Mouse (Mus musculus) liver, embryonic 11.5 days (tissue): ENCODE measurements around the gene Cpne1. TPM values are rescaled to one million over a fixed set of nuclear protein-coding genes. Genes with fewer than 3 reads are reported as not detected.
A peak's percentile ranks its signal among the peaks of the same experiment; 100 is the strongest.

Experiments used
- ATAC-seq: fragments of 200-750 bp; cut with Nextera tagmentation; replicated peaks from 2 replicates; pipeline ENCODE4 v1.8.0; 2017; ENCODE audit warnings: moderate number of reproducible peaks, mild to moderate bottlenecking, moderate TSS enrichment, moderate library complexity; ENCODE audit not compliant: low FRiP score
- DNase-seq: peaks from one replicate; pipeline ENCODE4 v3.0.0-alpha.2; 2017; ENCODE audit warnings: low spot score
- H3K27ac ChIP-seq: fragments of 300-500 bp; sonication (generic); 2 replicates; pipeline ENCODE4 v1.5.1; 2014; ENCODE audit warnings: mild to moderate bottlenecking, low read depth, low read length, control low read depth
- H3K27me3 ChIP-seq: fragments of 300-500 bp; sonication (generic); replicated peaks from 2 replicates; pipeline ENCODE4 v1.6.1; 2014; ENCODE audit warnings: low read length, mixed read lengths; ENCODE audit not compliant: control insufficient read depth, insufficient read depth
- H3K36me3 ChIP-seq: fragments of 300-500 bp; sonication (generic); 2 replicates; pipeline ENCODE4 v1.6.1; 2014; ENCODE audit warnings: mild to moderate bottlenecking, low read length, moderate library complexity, mixed read lengths; ENCODE audit not compliant: control insufficient read depth, insufficient read depth
- H3K4me1 ChIP-seq: fragments of 300-500 bp; sonication (generic); replicated peaks from 2 replicates; pipeline ENCODE4 v1.6.1; 2014; ENCODE audit warnings: low read length, mixed read lengths; ENCODE audit not compliant: control insufficient read depth, insufficient read depth
- H3K4me2 ChIP-seq: fragments of 300-500 bp; sonication (generic); 2 replicates; pipeline ENCODE4 v1.6.1; 2014; ENCODE audit warnings: mild to moderate bottlenecking, control low read depth, moderate library complexity
- H3K4me3 ChIP-seq: fragments of 300-500 bp; sonication (generic); 2 replicates; pipeline ENCODE4 v1.5.1; 2014; ENCODE audit warnings: low read depth, low read length, control low read depth
- H3K9ac ChIP-seq: fragments of 300-500 bp; sonication (generic); 2 replicates; pipeline ENCODE4 v1.6.1; 2014; ENCODE audit warnings: low read depth, low read length, control low read depth
- H3K9me3 ChIP-seq: fragments of 300-500 bp; sonication (generic); 2 replicates; pipeline ENCODE4 v1.6.1; 2016; ENCODE audit warnings: low read length, inconsistent platforms, mixed read lengths; ENCODE audit not compliant: control insufficient read depth
- WGBS: fragments of 180-500 bp; shearing (Covaris S2); extraction: QIAGEN DNeasy Blood & Tissue Kit; methylation state at CpG from one replicate; pipeline ENCODE4 v1.1.7; 2014; 5-methylcytosine and 5-hydroxymethylcytosine counted together
- polyA plus RNA-seq: library from polyadenylated mRNA; unstranded; fragments of >200 nt; fragmentation: Nextera tagmentation; extraction: Ambion mirVana; gene quantifications from 2 replicates; pipeline ENCODE4 v1.2.1, GENCODE M21; 2014

The Cpne1 gene
- polyA plus RNA-seq, 1 experiment from 2014 or later = 55.8 TPM

GRCm38 (mm10) chr2:156089799-156090198 is 22.0 kb downstream of the Cpne1 start:
- WGBS = 90% methylated on average over 1 of the region's 1 CpGs
- H3K4me2 ChIP-seq = no peak overlapping the region
- no peaks in the 10 kb centered on the region for H3K27me3 ChIP-seq
- H3K4me1 ChIP-seq = no peaks in the 10 kb centered on the region
- DNase-seq (no peak), ATAC-seq (no peak)
- H3K27ac ChIP-seq = no peak overlapping the region
- H3K9ac ChIP-seq = no peak overlapping the region
- H3K36me3 ChIP-seq = peaks cover 6% of the 10 kb centered on the region; the same call in 1 of the 2 replicates
- H3K9me3 ChIP-seq = no peaks in the 10 kb centered on the region
- no peak overlapping the region for H3K4me3 ChIP-seq

GRCm38 (mm10) chr2:156087391-156088110 is 24.2 kb downstream of the Cpne1 start:
- WGBS = 76% methylated on average over 7 of the region's 7 CpGs
- H3K36me3 ChIP-seq = peaks cover 4% of the 10 kb centered on the region; the same call in 1 of the 2 replicates

GRCm38 (mm10) chr2:156084541-156084940 is 27.2 kb downstream of the Cpne1 start:
- H3K36me3 ChIP-seq = no peaks in the 10 kb centered on the region; the same call in 1 of the 2 replicates
- H3K9me3 ChIP-seq = no peaks in the 10 kb centered on the region
- no peak for DNase-seq
- no peak overlapping the region for H3K4me2 ChIP-seq
- H3K4me1 ChIP-seq = peaks cover 3% of the 10 kb centered on the region; the same call in 1 of the 2 replicates
- no peaks in the 10 kb centered on the region for H3K27me3 ChIP-seq
- ATAC-seq = no peak
- no peak overlapping the region for H3K4me3 ChIP-seq
- H3K9ac ChIP-seq = no peak overlapping the region
- WGBS = 84% methylated on average over 3 of the region's 3 CpGs
- no peak overlapping the region for H3K27ac ChIP-seq

More at GRCm38 (mm10) chr2:156087391-156088110, 24.2 kb downstream of the Cpne1 start:
- Histone ChIP-seq H3K27ac (no peak overlapping the region), H3K4me1 (peaks cover 3% of the 10 kb centered on the region; the same call in 1 of the 2 replicates), H3K9ac (no peak overlapping the region), H3K4me3 (no peak overlapping the region), H3K27me3 (no peaks in the 10 kb centered on the region), H3K4me2 (no peak overlapping the region), H3K9me3 (no peaks in the 10 kb centered on the region)
- DNase-seq = no peak
- no peak for ATAC-seq

- H3K4me1 ChIP-seq = peaks cover 5% of the 10 kb centered on the region; the same call in 1 of the 2 replicates
- H3K4me2 ChIP-seq = no peak overlapping the region
- H3K27me3 ChIP-seq = no peaks in the 10 kb centered on the region
- no peaks in the 10 kb centered on the region for H3K9me3 ChIP-seq
- ATAC-seq = no peak
- WGBS = 88% methylated on average over 7 of the region's 7 CpGs
- H3K36me3 ChIP-seq = peaks cover 20% of the 10 kb centered on the region
- H3K9ac ChIP-seq = no peak overlapping the region
- DNase-seq = peak; percentile 24
- no peak overlapping the region for H3K27ac ChIP-seq
- no peak overlapping the region for H3K4me3 ChIP-seq
These were observed 31.4 kb downstream of the Cpne1 start for GRCm38 (mm10) chr2:156080391-156080790.

GRCm38 (mm10) chr2:156079674-156080073 is 32.1 kb downstream of the Cpne1 start:
- Histone ChIP-seq H3K27me3 (no peaks in the 10 kb centered on the region), H3K9me3 (no peaks in the 10 kb centered on the region), H3K4me3 (no peak overlapping the region), H3K4me1 (peaks cover 5% of the 10 kb centered on the region; the same call in 1 of the 2 replicates), H3K9ac (no peak overlapping the region), H3K4me2 (no peak overlapping the region), H3K27ac (no peak overlapping the region), H3K36me3 (peaks cover 24% of the 10 kb centered on the region)
- WGBS = 63% methylated on average over 4 of the region's 4 CpGs
- DNase-seq = peak; percentile 26
- ATAC-seq = no peak

- H3K9me3 ChIP-seq = no peaks in the 10 kb centered on the region
- ATAC-seq (no peak), DNase-seq (peak; percentile 28)
- no peak overlapping the region for H3K9ac ChIP-seq
- peaks cover 27% of the 10 kb centered on the region for H3K36me3 ChIP-seq
- no peaks in the 10 kb centered on the region for H3K27me3 ChIP-seq
- 83% methylated on average over 8 of the region's 8 CpGs for WGBS
- no peak overlapping the region for H3K27ac ChIP-seq
- H3K4me1 ChIP-seq = peaks cover 5% of the 10 kb centered on the region; the same call in 1 of the 2 replicates
- no peak overlapping the region for H3K4me2 ChIP-seq
- H3K4me3 ChIP-seq = no peak overlapping the region
These were observed 32.6 kb downstream of the Cpne1 start for GRCm38 (mm10) chr2:156079183-156079560.

- no peaks in the 10 kb centered on the region for H3K9me3 ChIP-seq
- H3K4me1 ChIP-seq = peaks cover 5% of the 10 kb centered on the region; the same call in 1 of the 2 replicates
- H3K27me3 ChIP-seq = no peaks in the 10 kb centered on the region
- H3K9ac ChIP-seq = no peak overlapping the region
- no peak overlapping the region for H3K4me3 ChIP-seq
- WGBS = 91% methylated on average over 16 of the region's 16 CpGs
- peak; percentile 29 for DNase-seq
- no peak for ATAC-seq
- no peak overlapping the region for H3K4me2 ChIP-seq
- H3K27ac ChIP-seq = no peak overlapping the region
- H3K36me3 ChIP-seq = peaks cover 33% of the 10 kb centered on the region
These were observed 33.2 kb downstream of the Cpne1 start for GRCm38 (mm10) chr2:156078421-156079182.

GRCm38 (mm10) chr2:156077461-156077860 is 34.3 kb downstream of the Cpne1 start:
- H3K4me3 ChIP-seq = no peak overlapping the region
- H3K27me3 ChIP-seq = no peaks in the 10 kb centered on the region
- peaks cover 39% of the 10 kb centered on the region for H3K36me3 ChIP-seq
- WGBS = 85% methylated on average over 7 of the region's 7 CpGs
- H3K27ac ChIP-seq = no peak overlapping the region
- H3K4me1 ChIP-seq = 0 out of 2 replicates have a peak, but pooled peaks cover 2% of the 10 kb centered on the region
- no peak for DNase-seq
- no peak overlapping the region for H3K4me2 ChIP-seq
- no peak overlapping the region for H3K9ac ChIP-seq
- no peak for ATAC-seq
- no peaks in the 10 kb centered on the region for H3K9me3 ChIP-seq
